Mouse (Mus musculus) kidney, postnatal 10 days (tissue): ENCODE measurements at regions not wholly inside any gene's neighbourhood (a gene's known extent, or its start where the extent isn't known, plus 50 kb on each side); places are given as distances from the start of the nearest gene placed in this dataset.

Experiments used
- DNase-seq: peaks from one replicate; pipeline ENCODE4 v3.0.0; 2021; ENCODE audit warnings: mixed read lengths

GRCm38 (mm10) chr19:57541693-57542314 is 69.0 kb upstream of the Atrnl1 start:
- DNase-seq, result no peak

- no peak for DNase-seq
Measured at GRCm38 (mm10) chr19:57542506-57542905, 68.3 kb upstream of the Atrnl1 start.

DNA sequence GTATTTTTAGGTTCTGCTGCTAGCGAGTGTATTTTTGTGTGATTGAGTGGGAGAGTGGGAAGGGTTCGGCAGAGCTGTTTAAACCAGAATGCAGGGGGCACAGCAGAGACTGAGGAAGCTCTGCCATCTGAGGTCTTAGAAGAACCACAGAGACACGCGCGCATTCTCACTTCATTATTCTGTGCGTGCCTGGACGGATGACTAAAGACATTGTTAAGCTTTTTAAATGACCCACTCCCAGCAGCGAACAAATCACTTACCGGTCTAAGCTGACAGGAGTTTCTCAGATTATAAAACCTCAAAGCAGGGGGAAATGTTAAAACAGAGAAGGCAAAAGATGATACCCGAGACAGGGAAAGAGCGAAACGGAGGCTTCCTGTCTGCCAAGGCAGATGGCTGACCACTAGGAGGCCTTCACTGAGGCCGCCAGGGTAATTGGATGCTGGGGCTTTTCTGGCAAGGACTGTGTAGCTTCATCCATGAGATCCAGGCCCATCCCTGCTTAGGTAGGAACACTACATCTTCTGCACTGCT is 67.1 kb upstream of the Atrnl1 start:
- peak; percentile 50 for DNase-seq

DNA sequence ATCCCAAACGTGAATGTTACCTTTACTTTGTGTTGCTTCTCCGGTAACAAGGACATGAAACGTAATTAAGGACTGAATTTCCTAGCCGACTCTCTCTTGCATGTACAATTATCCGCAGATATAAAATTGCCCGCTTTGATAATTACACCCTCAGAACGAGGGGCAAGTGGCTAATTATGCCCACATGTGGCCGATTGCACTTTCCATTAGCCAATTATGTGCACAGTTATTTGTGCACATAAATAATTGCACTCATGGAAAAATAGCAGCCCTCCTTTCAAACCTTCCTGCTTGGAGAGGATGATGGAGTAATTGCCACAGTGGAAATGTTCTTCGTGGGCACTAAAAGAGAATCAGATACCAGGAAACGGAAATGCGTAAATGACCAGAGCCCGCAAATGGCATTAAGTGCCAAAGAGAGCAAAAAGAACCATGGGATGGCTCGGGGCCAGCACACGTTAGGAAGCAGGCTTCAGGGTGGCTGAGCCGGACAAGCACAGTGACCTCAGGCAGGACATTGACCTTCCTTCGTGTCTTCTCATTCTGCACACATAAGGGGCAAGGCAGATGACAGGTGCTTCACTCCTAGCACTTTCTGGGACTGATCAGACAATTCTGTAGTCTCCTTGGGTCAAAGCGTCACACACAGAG is 66.5 kb upstream of the Atrnl1 start:
- no peak for DNase-seq

- DNase-seq, result no peak
Measured at GRCm38 (mm10) chr19:57545071-57545470, 65.8 kb upstream of the Atrnl1 start.

DNA sequence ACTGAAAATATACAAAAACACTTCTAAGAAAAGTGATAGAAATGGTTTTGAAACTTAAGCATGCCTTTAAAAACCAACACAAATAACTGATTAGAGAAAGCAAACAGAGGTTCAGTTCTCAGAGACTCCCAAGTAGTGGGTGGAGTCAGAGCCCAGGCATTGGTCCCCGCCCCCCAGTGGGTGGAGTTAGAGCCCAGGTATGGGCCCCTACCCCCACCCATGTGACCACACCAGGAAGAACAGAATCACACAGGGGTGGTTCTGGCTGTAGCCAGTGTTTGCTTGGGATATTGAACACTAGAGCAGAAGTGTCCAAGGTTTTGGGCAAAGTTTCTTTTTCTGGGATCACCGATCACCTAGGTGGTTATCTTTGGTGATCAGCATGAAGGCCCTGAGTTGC is 64.8 kb upstream of the Atrnl1 start:
- DNase-seq, result no peak

DNA sequence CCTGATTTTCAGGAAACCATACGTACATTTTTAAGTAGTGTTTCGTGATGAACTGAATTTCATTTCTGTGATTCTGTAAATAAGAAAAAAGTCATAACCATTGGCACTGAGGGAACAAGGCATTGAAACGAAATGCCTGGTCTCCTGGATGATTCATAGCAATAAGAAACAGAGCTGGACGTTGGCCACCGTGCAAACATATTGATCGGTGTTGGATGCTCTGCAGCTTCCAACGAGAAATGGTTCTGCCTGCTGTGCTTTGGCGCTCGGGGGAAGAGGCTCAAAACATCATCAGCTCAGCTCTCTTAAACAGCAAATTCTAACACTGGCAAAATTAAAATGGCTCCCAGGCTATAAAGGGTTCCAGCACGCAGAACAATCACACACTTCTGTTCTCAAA is 64.3 kb upstream of the Atrnl1 start:
- no peak for DNase-seq

DNA sequence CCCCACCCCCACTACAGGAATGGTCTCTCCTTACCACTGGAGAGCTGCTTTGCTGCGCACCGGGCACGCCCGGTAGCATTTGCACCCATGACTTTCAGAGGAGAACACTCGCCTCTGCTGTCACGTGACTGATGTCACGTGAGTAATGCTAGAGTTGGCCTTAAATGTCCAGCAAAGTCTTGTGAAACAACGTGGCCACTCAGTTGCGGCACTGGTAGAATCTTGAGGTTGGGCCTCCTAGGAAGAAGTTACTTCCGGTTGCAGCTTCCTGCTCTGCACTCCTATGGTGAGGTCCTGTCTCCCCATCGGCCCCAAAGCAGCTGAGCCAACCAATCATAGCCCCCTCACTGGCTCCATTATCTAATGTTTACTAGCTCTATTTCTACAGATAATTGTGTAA is 62.7 kb upstream of the Atrnl1 start:
- DNase-seq, result no peak

- DNase-seq, result peak; percentile 47
Measured at GRCm38 (mm10) chr19:57548661-57549060, 62.2 kb upstream of the Atrnl1 start.

DNA sequence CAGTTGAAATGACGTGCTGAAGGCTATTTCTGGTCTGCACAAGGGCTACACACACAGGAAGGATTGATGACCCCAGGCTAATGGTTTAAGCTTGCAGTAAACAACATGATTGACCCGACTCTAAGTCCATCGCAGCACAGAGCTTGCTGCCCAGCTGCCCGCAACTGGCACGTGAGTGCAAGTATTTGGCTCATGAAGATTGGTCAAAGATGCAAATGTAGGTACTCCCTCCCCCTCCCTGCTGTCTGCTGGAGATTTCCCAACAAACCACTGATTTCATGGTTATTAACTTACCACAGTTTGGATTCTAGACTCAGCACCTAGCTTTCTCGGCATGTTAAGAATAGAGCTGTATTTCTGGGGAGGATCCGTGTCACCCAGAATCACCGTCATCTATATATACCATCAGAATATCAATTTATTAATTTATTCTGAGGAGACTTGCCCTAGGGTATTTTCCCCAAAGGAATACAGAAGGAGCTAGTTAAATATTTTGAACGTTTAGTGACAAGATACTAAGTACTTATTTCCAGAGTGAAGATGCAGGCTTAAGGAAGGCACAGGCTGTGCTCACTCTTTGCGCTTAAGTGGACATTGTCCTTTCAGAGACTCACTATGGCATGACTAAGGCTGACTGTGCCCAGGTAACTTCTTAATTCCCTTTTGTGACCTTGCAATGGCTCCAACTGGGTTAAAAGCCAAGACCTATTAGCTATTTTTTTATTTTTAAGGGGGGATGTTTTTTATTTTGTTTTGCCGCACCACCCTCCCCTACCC is 57.7 kb upstream of the Atrnl1 start:
- peak; percentile 43 for DNase-seq

- DNase-seq, result no peak
Measured at GRCm38 (mm10) chr19:57554086-57554485, 56.7 kb upstream of the Atrnl1 start.

GRCm38 (mm10) chr19:57555313-57555712 is 55.5 kb upstream of the Atrnl1 start:
- no peak for DNase-seq

DNA sequence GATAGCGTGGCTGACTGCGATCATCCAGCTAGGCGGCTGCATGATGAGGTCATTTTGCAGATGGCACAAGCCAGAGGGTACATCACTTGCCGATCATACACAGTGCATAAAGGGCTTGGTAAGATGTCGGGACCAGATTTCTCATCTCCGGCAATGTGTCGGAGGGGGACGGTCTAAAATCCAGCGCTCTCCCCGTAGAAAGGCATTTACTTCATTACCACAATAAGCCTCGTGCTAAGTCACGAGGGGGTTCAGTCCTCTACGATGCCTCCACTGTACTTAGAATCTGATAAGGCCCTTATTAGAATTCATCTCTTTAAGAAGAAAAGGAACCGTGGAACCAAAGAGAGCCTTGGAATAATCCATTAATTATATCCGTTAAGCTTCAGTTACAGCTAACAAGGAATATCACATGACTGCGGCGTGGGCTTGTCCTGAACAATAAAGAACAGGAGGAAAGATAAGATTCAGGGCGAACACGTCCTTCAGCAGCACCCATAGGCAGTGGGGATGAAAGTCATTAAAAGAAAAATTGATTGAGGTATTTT is 52.3 kb upstream of the Atrnl1 start:
- DNase-seq, result no peak

- no peak for DNase-seq
Measured at GRCm38 (mm10) chr19:57560757-57561156, 50.1 kb upstream of the Atrnl1 start.
